Mouse (Mus musculus) right cerebral cortex, adult 18-20 months (tissue): ENCODE results near the gene Slc24a4.
A peak's percentile ranks its signal among the peaks of the same experiment; 100 is the strongest.
"Not testable (repeated sequence)": the region's sequence is repeated elsewhere in the genome, so short reads cannot be mapped to it uniquely, and the experiment has no call there.

Experiments used
- DNase-seq: peaks from one replicate; pipeline ENCODE4 v3.0.0; 2022; ENCODE audit warnings: mixed read lengths

Gene Slc24a4

GRCm38 (mm10) chr12:102166691-102167261 lies 38.2 kb downstream of the Slc24a4 start:
- no peak for DNase-seq

- no peak for DNase-seq
These were observed 38.8 kb downstream of the Slc24a4 start for GRCm38 (mm10) chr12:102167302-102167701.

DNA sequence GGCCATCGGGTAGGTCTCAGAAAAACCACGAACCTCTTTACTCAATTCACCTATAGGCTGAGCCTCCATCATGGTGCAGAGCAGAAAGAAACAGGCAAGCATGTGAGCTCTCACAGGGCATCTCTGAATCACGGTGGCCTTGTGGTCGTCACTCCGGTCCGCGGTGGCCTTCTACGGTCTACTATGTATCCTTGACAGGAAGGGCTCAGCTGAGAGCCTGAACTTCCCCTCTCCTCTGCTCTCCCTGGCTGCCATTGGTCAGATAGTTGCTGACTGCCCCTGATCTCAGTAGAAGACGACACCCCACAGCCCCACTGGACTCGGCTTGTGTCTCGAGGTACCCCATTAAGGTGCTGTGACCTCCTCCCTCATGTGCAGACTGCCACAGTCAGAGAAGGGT lies 44.2 kb downstream of the Slc24a4 start:
- DNase-seq: no peak

- no peak for DNase-seq
These were observed 44.8 kb downstream of the Slc24a4 start for GRCm38 (mm10) chr12:102173345-102173744.

GRCm38 (mm10) chr12:102180371-102181074 lies 52.0 kb downstream of the Slc24a4 start:
- DNase-seq: no peak

- no peak for DNase-seq
These were observed 53.3 kb downstream of the Slc24a4 start for GRCm38 (mm10) chr12:102181799-102182357.

DNA sequence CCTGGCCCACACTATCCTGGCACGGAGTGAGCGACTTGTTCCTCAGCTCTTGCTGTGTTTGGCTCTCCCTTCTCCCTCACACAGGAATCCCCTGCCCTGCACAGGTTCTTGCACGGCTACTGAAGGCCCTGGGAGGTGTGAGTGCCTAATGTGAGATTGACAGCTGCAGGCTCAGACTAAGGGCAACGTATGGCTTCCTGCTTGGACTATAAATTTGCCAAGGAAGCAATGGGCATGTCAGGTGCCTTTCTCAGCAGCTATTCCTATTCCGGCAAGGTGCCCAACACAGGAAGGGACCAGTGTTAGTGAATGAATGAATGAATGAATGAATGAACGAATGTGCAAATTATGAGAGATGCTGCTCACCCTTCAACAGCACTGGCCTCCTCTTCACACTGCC lies 54.1 kb downstream of the Slc24a4 start:
- DNase-seq: no peak

DNA sequence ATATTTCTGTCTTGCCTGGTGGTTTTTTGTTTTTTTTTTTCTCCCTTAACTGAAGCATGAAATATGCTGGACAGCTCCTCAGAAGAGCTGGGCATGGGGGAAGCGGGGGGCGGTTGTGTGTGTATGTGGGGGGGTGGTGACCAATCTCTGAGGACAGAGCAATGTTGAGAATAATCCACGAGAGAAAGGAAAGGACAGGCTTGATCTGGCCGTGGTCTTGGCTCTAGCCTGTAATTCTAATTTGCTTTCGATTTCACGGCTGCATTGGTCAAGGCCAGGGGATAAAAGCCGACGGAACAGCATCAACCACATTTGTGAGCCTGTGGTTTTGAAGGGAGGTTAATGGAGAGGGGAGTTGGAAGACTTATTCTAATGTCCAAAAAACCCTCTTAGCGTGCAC lies 54.7 kb downstream of the Slc24a4 start:
- DNase-seq: no peak

- DNase-seq: peak; percentile 87
These were observed 62.3 kb downstream of the Slc24a4 start for GRCm38 (mm10) chr12:102190820-102191219.

DNA sequence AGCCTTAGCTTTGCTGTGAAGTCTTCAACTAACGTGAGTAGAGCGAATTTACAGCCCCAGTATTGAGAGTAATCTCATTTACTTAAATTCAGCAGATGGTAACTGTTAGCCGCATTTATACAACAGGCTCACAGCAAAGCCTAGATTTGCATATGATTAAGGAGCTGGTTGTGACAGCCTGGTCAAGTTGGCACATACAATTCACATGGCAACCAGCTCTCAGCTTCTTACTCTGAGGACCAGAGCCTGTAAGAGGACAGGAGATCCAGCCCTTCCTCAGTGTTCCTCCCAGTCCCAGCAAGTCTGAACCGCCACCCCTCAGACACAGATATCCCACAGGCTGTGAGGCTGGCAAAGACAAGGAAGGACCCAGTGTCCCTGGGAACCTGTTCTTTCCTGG lies 73.0 kb downstream of the Slc24a4 start:
- DNase-seq: peak; percentile 26

DNA sequence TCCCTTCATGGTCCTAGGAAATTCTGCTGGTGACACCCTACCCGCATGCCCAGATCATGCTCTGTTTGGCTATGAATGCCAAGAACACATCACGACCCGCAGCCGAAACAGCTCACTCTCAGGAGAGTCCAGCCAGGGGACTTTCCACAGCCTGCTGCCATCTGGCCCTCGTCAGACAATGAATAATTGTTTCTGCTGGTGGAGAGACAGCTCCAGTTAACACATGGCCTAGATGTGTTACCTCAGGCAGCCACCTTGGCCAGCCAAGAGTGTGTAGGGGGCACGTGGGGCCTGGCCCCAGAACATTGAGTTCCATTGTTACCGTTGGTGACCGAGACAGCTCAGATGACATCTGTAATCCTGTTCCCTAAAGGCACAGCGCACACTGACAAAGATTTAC lies 74.4 kb downstream of the Slc24a4 start:
- DNase-seq: peak; percentile 52

DNA sequence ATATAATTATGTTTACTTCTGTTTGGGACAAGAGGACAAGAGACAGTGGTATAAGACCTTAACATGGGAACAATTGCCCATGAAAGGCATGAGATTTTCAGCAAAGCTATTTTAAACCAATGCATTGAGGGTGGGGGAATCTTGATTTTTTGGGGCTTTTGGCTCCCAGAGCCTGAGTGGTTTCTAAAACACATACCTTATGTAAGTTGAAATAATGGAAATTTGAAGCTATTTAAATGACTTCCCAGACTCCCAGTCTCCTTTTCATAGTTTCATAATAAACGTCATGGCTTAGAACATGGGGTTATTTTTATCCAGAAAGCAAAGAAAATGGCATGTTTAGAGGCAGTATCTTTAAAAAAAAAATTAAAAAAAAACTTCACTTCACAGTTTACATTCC lies 77.9 kb downstream of the Slc24a4 start:
- DNase-seq: no peak

DNA sequence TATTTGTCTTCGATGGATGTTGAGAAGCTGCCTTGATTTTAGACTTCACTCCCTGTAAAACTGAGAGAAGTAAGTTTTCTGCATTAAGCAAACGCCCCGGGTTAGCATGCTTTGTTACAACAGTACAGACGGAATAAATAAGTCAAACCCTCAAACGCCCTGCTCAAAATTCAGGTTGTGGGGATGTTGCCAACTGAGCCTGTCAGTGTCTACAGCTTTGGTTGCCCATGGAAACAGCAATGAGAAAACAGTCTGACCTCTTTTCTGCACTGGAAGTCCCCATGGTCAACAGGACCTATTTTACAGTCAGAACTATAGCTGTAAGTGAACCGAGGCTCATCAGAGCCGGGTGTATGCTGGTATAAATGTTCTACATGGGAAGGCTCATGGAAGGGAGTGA lies 78.7 kb downstream of the Slc24a4 start:
- no peak for DNase-seq

DNA sequence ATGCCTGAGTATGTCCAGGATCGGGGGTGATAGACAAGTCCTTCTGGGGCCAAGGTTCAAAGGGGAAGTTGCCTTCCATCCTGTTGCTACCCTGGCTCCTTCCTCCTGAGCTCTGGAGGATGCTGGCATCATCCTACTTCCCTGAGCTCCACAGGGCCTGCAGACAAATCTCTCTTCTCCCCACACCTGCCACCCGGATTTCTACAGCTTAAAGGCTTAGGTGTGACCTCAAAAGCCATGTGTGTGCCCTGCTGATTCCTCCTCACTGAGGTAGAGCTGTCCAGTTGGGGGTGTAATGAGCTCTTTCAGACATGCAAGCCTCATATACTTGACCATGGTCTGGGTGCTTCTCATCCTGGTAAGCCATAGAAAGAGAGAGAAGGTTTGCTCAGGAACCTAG lies 82.3 kb downstream of the Slc24a4 start:
- no peak for DNase-seq

GRCm38 (mm10) chr12:102223404-102223803 lies 94.9 kb downstream of the Slc24a4 start:
- DNase-seq: peak; percentile 27

DNA sequence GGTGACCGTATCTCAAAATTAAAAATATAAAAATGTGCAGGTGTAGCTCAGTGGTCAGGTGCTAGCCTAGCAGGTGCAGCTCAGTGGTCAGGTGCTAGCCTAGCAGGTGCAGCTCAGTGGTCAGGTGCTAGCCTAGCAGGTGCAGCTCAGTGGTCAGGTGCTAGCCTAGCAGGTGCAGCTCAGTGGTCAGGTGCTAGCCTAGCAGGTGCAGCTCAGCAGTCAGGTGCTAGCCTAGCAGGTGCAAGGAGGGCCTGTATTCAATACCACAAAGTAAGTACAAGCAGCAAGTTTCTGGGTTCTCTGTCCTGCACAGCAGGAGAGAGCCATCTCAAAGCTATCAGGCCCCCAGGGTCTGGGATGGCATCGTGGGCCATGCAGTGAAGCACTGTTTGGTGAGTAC lies 95.6 kb downstream of the Slc24a4 start:
- DNase-seq: not testable (repeated sequence)

GRCm38 (mm10) chr12:102225165-102225564 lies 96.6 kb downstream of the Slc24a4 start:
- no peak for DNase-seq

DNA sequence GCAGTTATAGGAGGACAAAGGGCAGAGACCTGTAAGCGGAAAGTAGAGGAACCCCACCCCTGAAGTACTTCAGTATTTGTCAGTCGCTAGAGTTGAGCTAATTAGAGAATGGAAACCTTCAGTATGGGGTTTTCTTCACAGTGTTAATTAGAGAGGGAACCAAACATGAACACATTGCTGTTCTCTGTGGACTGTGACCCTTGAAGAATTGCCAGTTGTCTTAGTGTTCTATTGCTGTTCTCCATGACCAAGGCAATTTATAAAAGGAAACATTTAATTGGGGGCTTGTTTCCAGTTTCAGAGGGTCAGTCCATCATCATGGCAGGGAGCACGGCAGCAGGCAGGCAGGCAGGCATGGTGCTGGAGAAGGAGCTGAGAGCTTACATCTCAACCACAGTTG lies 107.0 kb downstream of the Slc24a4 start:
- no peak for DNase-seq

- no peak for DNase-seq
These were observed 107.8 kb downstream of the Slc24a4 start for GRCm38 (mm10) chr12:102236317-102236716.

- no peak for DNase-seq
These were observed 113.7 kb downstream of the Slc24a4 start for GRCm38 (mm10) chr12:102242076-102242722.

GRCm38 (mm10) chr12:102243915-102244314 lies 115.4 kb downstream of the Slc24a4 start:
- DNase-seq: no peak

DNA sequence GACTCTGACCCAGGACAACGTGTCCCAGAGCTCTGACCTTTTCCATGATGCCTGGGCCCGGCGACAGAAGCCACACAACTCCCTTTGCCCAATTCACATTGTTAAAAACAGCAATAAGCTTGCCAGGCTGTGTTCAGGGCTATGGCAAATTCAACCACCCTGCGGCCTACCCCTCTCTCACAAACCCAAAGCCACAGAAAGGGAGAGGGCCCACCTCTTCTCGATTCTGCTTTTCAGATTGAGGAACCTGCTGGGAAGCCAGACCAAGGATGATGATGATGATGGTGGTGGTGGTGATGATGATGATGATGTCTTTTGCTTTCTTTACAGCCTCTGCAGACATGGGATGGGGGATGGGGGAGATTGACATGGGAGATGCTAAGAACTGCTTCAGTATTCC lies 117.7 kb downstream of the Slc24a4 start:
- DNase-seq: no peak

GRCm38 (mm10) chr12:102248104-102248503 lies 119.6 kb downstream of the Slc24a4 start:
- peak; percentile 76 for DNase-seq

DNA sequence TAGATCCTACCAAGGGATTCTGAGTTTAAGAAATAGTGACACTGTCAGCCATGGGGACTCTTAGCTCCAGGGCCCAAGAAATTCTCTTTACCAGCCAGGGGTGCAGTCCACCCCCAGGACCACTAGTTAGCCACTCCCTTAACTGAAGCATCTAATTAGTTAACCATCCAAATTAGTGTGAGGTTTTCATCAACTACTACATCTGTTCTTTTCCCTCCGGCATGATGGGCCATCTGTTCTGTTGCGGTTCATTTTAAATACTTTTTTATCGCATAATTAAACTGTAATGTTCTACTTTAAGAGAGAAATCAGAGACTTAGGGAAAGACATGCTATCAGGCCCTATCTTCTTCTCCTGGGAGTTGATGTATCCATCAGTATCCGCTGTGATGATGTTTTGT lies 121.8 kb downstream of the Slc24a4 start:
- DNase-seq: no peak
